Mouse (Mus musculus) kidney, embryonic 16.5 days (tissue): ENCODE measurements around the gene Cacna1s. TPM values are rescaled to one million over a fixed set of nuclear protein-coding genes. Genes with fewer than 3 reads are reported as not detected.

ENCODE experiments used
- ATAC-seq: fragments of 200-750 bp; cut with Nextera tagmentation; 2 replicates; pipeline ENCODE4 v1.8.0; 2017; ENCODE audit warnings: moderate TSS enrichment; ENCODE audit not compliant: low FRiP score, low TSS enrichment
- H3K27ac ChIP-seq: fragments of 300-500 bp; sonication (generic); 2 replicates; pipeline ENCODE4 v1.5.1; 2014; ENCODE audit warnings: low read length
- H3K27me3 ChIP-seq: fragments of 300-500 bp; sonication (generic); 2 replicates; pipeline ENCODE4 v1.6.1; 2014; ENCODE audit warnings: low read length, control low read depth, mixed read lengths; ENCODE audit not compliant: insufficient read depth
- H3K36me3 ChIP-seq: fragments of 300-500 bp; sonication (generic); 2 replicates; pipeline ENCODE4 v1.6.1; 2014; ENCODE audit warnings: low read length, control low read depth, mixed read lengths; ENCODE audit not compliant: insufficient read depth
- H3K4me1 ChIP-seq: fragments of 300-500 bp; sonication (generic); 2 replicates; pipeline ENCODE4 v1.6.1; 2014; ENCODE audit warnings: low read length, control low read depth, mixed read lengths; ENCODE audit not compliant: insufficient read depth
- H3K4me2 ChIP-seq: fragments of 300-500 bp; sonication (generic); replicated peaks from 2 replicates; pipeline ENCODE4 v1.6.1; 2014; ENCODE audit warnings: low read depth, low read length
- H3K4me3 ChIP-seq: fragments of 300-500 bp; sonication (generic); 2 replicates; pipeline ENCODE4 v1.5.1; 2014; ENCODE audit warnings: mild to moderate bottlenecking, low read length
- H3K9ac ChIP-seq: fragments of 300-500 bp; sonication (generic); replicated peaks from 2 replicates; pipeline ENCODE4 v1.6.1; 2014; ENCODE audit warnings: low read length
- H3K9me3 ChIP-seq: fragments of 300-500 bp; sonication (generic); 2 replicates; pipeline ENCODE4 v1.6.1; 2016; ENCODE audit warnings: low read length, control low read depth
- WGBS: fragments of 180-500 bp; shearing (Covaris S2); extraction: QIAGEN DNeasy Blood & Tissue Kit; methylation state at CpG from one replicate; pipeline ENCODE4 v1.1.7; 2014; 5-methylcytosine and 5-hydroxymethylcytosine counted together
- polyA plus RNA-seq: library from polyadenylated mRNA; unstranded; fragments of >200 nt; fragmentation: Nextera tagmentation; extraction: Ambion mirVana; gene quantifications from 2 replicates; pipeline ENCODE4 v1.2.1, GENCODE M21; 2015

The Cacna1s gene
- polyA plus RNA-seq, 1 experiment from 2014 or later = 0.36 TPM

DNA sequence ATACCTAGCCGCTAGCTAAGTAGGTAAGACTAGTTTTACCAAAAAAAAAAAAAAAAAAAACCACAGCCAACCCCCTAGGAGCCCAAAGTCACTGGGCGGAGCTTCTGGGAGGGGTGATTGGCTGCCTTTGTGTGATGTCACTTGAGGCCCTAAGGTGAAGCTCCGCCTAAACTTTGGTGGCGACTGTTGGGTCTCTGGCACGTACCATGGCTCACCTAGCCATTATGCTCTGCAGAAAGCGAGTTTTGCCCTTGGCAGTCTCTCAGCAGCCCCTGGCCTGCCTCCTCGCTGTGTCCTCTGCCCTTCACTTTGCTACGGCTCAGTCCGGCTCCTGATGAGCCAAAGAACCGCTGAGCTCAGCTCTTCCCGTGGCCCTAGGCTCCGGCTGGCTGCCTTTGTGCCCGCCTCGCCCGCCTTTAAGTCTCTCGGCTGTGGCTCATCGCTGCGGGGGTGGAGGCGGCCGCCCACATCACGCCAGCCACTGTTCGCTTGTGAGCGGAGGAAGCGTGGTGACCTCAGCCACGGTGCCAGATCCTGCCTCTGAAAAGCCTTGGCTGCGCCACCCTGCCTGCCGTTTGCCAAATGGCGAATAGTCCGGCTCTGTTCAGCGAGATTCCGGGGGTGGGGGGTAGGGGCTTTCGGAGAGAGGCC is 87.6 kb downstream of the Cacna1s start:
- H3K36me3 ChIP-seq = no peaks in the 10 kb centered on the region; the same call in 1 of the 2 replicates
- peaks cover 59% of the 10 kb centered on the region for H3K4me1 ChIP-seq
- no peaks in the 10 kb centered on the region for H3K27me3 ChIP-seq
- peak overlapping the region; percentile 67 for H3K9ac ChIP-seq
- peak; percentile 72 for ATAC-seq
- WGBS = 1% methylated on average over 32 of the region's 32 CpGs
- no peaks in the 10 kb centered on the region for H3K9me3 ChIP-seq
- H3K4me2 ChIP-seq = peak overlapping the region; percentile 71
- H3K27ac ChIP-seq = peak overlapping the region; percentile 77
- peak overlapping the region; percentile 51 for H3K4me3 ChIP-seq

DNA sequence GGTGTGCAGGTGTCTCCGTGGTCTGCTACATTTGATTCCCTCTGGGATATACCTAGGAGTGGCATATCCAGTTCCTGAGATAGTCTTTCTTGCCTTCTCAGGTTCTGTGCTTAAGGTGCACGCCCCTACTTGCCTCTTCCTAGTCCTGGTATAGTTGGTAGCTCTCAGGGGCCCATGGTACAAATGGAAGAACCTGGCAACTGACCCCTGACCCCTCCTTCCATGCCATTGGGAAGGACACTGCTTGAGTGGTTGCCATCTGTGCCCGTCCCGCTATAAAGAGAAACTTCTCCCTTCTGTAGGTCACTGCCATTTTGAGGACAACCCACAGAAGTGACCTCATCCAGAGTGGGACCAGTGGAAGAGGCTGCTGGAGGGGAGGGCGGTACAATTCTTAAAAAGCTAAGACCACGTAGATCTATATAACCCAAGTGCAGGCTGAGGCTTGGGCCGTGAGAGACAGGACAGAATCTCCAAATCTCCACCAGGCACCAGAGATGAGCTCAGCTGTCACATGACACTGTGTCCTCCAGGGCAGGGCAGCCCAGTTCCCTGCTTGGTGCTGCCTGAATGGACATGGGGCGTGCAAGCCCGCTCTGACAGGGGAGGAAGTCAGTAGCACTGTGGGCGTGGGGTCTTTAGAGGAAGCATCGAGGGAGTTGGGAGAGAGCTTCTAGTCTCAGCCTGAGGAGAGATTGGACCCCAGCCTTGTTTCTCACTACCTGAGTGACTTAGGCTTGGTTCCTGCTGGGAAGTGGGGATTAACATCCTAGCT is 88.8 kb downstream of the Cacna1s start:
- Histone ChIP-seq H3K36me3 (no peaks in the 10 kb centered on the region; the same call in 1 of the 2 replicates), H3K4me2 (no peak overlapping the region), H3K27me3 (no peaks in the 10 kb centered on the region), H3K4me1 (peaks cover 48% of the 10 kb centered on the region), H3K4me3 (no peak overlapping the region), H3K9ac (no peak overlapping the region), H3K27ac (no peak overlapping the region), H3K9me3 (no peaks in the 10 kb centered on the region)
- ATAC-seq = no peak
- 76% methylated on average over 11 of the region's 11 CpGs for WGBS

DNA sequence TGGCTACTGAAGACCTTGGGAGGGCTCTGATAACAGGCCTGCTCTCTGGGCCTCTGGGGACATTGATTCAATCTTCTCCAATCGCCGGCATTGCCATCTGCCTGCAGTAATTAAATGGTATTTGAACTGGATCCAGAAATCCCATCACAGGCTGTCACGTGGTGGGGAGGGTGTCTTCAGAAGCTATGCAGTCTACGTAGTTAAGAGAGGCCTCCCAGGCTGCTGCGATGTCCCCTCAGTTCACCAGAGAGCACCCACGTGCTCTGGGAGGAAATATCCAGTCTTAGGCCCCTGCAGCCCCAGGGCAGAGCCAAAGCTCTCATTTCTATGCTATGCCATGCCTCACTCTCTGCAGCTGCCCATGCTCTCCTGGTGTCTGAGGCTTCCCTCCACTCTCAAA is 89.8 kb downstream of the Cacna1s start:
- no peak overlapping the region for H3K4me2 ChIP-seq
- H3K4me3 ChIP-seq = no peak overlapping the region
- H3K36me3 ChIP-seq = no peaks in the 10 kb centered on the region; the same call in 1 of the 2 replicates
- no peak for ATAC-seq
- H3K9ac ChIP-seq = no peak overlapping the region
- 47% methylated on average over 6 of the region's 6 CpGs for WGBS
- no peak overlapping the region for H3K27ac ChIP-seq
- no peaks in the 10 kb centered on the region for H3K9me3 ChIP-seq
- H3K4me1 ChIP-seq = peaks cover 39% of the 10 kb centered on the region
- no peaks in the 10 kb centered on the region for H3K27me3 ChIP-seq

DNA sequence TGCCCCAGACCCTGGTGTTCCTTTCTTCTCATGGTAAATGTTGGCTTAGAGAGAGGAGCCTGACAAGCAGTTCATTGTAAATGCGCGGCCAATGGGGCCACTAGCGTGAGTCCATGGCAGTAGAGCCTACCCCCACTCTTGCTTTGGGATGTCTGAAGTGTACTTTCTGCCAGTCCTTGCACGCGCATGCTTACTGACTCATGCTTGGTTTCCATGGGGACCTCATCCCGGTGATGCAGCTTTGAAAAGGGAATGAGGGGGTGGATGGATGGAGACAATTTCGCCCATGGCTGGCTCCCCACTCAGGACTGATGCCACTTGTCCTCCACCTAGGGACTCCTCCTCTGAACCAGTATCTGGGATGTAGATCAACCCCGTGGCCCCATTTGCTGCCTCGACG is 91.0 kb downstream of the Cacna1s start:
- peaks cover 27% of the 10 kb centered on the region for H3K4me1 ChIP-seq
- 89% methylated on average over 10 of the region's 10 CpGs for WGBS
- ATAC-seq = no peak
- H3K27ac ChIP-seq = no peak overlapping the region
- H3K36me3 ChIP-seq = no peaks in the 10 kb centered on the region; the same call in 1 of the 2 replicates
- no peak overlapping the region for H3K4me3 ChIP-seq
- no peaks in the 10 kb centered on the region for H3K27me3 ChIP-seq
- no peaks in the 10 kb centered on the region for H3K9me3 ChIP-seq
- no peak overlapping the region for H3K4me2 ChIP-seq
- no peak overlapping the region for H3K9ac ChIP-seq

DNA sequence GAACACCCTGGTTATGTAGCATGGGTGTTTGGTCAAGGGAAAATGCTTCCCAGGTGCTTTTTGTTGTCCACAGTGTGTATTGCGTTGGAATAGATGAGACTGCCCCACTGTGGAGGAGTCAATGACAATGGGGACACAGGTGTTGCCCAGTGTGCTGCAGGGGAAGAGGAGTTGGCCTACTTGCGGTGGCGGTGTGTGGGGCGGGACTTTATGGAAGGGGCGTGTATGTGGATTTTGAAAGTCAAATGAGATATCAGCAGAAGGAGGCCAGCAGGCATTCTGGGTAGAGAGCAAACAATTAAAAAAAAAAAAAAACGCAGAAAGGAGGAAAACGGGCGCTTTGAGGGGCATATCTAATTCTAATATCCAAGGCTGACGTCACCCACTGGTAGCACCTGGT is 97.2 kb downstream of the Cacna1s start:
- no peak overlapping the region for H3K4me3 ChIP-seq
- no peak for ATAC-seq
- H3K27ac ChIP-seq = no peak overlapping the region
- 91% methylated on average over 9 of the region's 9 CpGs for WGBS
- no peaks in the 10 kb centered on the region for H3K27me3 ChIP-seq
- H3K4me2 ChIP-seq = no peak overlapping the region
- H3K9ac ChIP-seq = no peak overlapping the region
- H3K4me1 ChIP-seq = no peaks in the 10 kb centered on the region
- H3K9me3 ChIP-seq = no peaks in the 10 kb centered on the region
- no peaks in the 10 kb centered on the region; the same call in 1 of the 2 replicates for H3K36me3 ChIP-seq

DNA sequence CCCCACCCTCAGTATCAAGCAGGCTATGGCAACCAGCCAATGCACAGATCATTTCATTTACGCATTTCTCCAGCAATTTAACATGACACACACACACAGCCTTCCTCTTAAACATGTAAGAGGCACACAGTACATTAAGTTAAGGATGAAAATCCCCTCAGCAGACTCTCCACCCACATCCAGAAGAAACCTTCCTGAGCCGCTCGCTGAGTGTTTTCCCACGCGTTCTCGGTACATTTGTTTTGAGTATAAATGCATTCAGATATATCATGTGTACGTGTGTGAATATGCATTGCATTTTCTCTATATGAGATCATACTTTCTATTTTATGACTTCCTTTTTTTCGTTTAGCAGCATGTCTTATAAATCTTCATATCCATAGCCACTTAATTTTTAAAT is 98.8 kb downstream of the Cacna1s start:
- 74% methylated on average over 8 of the region's 8 CpGs for WGBS
- Histone ChIP-seq H3K4me3 (no peak overlapping the region), H3K27ac (no peak overlapping the region), H3K4me2 (no peak overlapping the region), H3K27me3 (no peaks in the 10 kb centered on the region), H3K9me3 (no peaks in the 10 kb centered on the region), H3K36me3 (no peaks in the 10 kb centered on the region; the same call in none of the 2 replicates), H3K4me1 (no peaks in the 10 kb centered on the region), H3K9ac (no peak overlapping the region)
- ATAC-seq = no peak

DNA sequence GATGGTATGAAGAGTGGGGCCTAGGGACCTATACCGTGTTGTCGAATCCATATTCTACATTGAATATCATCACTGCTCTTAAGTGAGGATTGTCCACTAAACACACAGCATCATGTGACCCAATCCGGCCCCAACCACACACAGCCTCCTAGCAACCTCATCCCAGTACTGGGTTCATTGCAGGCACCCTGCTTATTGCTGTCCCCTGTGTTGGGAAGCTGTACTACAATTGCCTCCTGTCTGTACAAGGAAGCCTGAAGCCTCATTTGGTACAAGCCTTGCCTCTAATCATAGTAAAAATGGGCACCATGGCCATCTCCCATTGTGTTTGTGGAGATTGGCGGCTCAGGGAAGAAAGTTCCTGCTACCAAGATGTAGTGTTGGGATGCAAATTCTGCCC is 103.8 kb downstream of the Cacna1s start:
- ATAC-seq = no peak
- Histone ChIP-seq H3K36me3 (peaks cover 3% of the 10 kb centered on the region; the same call in 1 of the 2 replicates), H3K9ac (no peak overlapping the region), H3K9me3 (no peaks in the 10 kb centered on the region), H3K4me3 (no peak overlapping the region), H3K27ac (no peak overlapping the region), H3K27me3 (no peaks in the 10 kb centered on the region), H3K4me2 (no peak overlapping the region), H3K4me1 (no peaks in the 10 kb centered on the region)
- WGBS = 96% methylated on average over 4 of the region's 4 CpGs

DNA sequence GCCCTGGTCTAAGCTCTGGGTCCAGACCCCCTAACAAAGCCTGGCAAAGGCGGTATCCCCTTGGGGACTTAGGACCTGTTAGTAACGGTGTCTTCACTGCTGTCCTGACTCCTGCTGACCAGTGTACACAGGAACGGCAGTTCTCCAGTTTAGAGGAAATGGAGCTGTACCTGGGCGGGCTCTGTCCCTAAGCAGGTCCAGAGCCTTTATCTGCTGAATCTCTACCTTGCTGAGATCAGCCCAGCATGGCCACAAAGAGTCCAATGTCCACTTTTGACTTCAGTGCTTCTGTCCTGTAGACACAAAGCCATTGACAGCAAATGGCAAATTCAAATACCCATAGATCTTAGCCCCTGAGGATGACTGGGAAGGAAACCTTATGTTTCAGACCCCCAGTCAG is 104.4 kb downstream of the Cacna1s start:
- Histone ChIP-seq H3K27me3 (no peaks in the 10 kb centered on the region), H3K36me3 (peaks cover 3% of the 10 kb centered on the region; the same call in 1 of the 2 replicates), H3K9me3 (no peaks in the 10 kb centered on the region), H3K9ac (no peak overlapping the region), H3K4me2 (no peak overlapping the region), H3K27ac (no peak overlapping the region), H3K4me1 (no peaks in the 10 kb centered on the region), H3K4me3 (no peak overlapping the region)
- no peak for ATAC-seq
- 89% methylated on average over 4 of the region's 4 CpGs for WGBS

DNA sequence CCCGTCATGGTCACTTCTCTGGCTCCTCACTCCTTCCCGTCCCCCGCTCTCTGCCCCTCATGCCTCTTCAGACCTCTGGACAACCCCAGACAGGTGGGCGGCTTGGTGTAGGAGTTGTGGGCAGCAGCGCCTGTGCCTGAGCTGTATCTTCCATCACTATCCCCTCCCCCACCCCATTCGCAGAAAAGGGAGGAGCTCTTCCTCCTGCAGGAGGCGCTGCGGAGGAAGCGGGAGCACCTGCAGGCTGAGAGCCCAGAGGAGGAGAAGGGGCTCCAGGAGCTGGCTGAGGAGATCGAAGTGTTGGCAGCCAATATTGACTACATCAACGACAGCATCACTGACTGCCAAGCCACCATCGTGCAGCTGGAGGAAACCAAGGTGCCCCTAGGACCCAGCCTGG is 107.3 kb downstream of the Cacna1s start:
- Histone ChIP-seq H3K4me3 (no peak overlapping the region), H3K27ac (no peak overlapping the region), H3K4me2 (no peak overlapping the region), H3K9me3 (no peaks in the 10 kb centered on the region), H3K36me3 (peaks cover 3% of the 10 kb centered on the region; the same call in 1 of the 2 replicates), H3K4me1 (no peaks in the 10 kb centered on the region), H3K9ac (no peak overlapping the region), H3K27me3 (no peaks in the 10 kb centered on the region)
- ATAC-seq = no peak
- 57% methylated on average over 12 of the region's 12 CpGs for WGBS

DNA sequence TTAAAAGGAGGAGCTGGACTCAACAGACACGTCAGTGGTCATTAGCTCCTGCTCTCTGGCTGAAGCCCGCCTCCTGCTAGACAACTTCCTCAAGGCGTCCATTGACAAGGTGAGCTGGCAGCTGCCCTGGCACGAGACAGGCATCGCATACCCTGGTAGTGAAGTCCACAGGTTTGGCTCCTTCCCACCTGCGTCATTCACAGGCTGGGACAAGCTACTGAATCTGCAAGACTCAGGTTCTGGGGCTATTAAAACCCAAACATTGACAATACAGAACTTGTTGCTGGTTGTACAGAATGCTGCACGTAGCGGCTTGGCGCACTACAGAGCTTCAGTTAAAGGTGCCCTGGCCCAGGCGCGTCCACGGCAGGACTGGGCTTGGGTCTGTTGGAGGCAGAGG is 107.7 kb downstream of the Cacna1s start:
- Histone ChIP-seq H3K9me3 (no peaks in the 10 kb centered on the region), H3K4me1 (no peaks in the 10 kb centered on the region), H3K4me2 (no peak overlapping the region), H3K9ac (no peak overlapping the region), H3K4me3 (no peak overlapping the region), H3K27ac (no peak overlapping the region), H3K36me3 (peaks cover 3% of the 10 kb centered on the region; the same call in 1 of the 2 replicates), H3K27me3 (no peaks in the 10 kb centered on the region)
- 92% methylated on average over 12 of the region's 12 CpGs for WGBS
- ATAC-seq = no peak
